Mouse (Mus musculus): ENCODE data around the gene Fcgr1. TPM values are rescaled to one million over a fixed set of nuclear protein-coding genes. Genes with fewer than 3 reads are reported as not detected.
"Not testable (repeated sequence)": the region's sequence is repeated elsewhere in the genome, so short reads cannot be mapped to it uniquely, and the experiment has no call there.

The Fcgr1 gene
- 1 to 10 TPM; 2.2 to 2.3 TPM for total RNA-seq (2021)
- long read RNA-seq, experiment 1, result 0 reads
- long read RNA-seq, experiment 2, result 0 reads

- DNase-seq (ENCODE audit: low spot score in 2 of 2), result no peak
- Histone ChIP-seq H3K4me3 (no peak within 1 kb of the TSS; the same call in 1 of the 2 replicates), H3K27ac (peak within 1 kb of the TSS; percentile 10; the same call in 1 of the 2 replicates)
- no peak for TF ChIP-seq CTCF (conservative IDR thresholded peaks at IDR 0.05)
Observed at GRCm38 (mm10) chr3:96293787-96294186, at the start of gene Fcgr1. Gene Fcgr1 (minus strand): TSS chr3:96293969.

DNA sequence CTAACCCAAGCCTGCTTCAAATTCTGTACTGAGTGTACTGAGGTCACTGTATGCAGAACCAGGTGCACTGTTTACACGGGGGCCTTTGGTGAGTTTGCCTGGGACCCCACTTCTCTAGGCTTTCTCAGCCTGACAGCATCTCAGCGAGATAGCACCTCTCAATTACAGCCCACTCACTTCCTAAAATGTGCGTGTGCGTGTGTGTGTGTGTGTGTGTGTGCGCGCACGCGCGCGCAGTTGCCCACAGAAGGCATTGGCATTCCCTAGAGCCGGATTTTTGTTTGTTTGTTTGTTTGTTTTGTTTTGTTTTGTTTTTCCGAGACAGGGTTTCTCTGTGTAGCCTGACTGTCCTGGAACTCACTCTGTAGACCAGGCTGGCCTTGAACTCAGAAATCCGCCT, 48.9 kb upstream of the Fcgr1 start:
- H3K27ac ChIP-seq; H3K4me3 ChIP-seq; DNase-seq (ENCODE audit: low spot score in 2 of 2): not testable (repeated sequence)

- not testable (repeated sequence) for H3K27ac ChIP-seq; DNase-seq (ENCODE audit: low spot score in 2 of 2); H3K4me3 ChIP-seq
Observed at GRCm38 (mm10) chr3:96342100-96342499, 48.3 kb upstream of the Fcgr1 start.

GRCm38 (mm10) chr3:96340611-96341312, 47.0 kb upstream of the Fcgr1 start:
- Histone ChIP-seq H3K27ac (no peak overlapping the region), H3K4me3 (no peak overlapping the region)
- no peak for DNase-seq (ENCODE audit: low spot score in 2 of 2)
- no peak for TF ChIP-seq CTCF (conservative IDR thresholded peaks at IDR 0.05)

- no peak for DNase-seq (ENCODE audit: low spot score in 2 of 2)
- no peak overlapping the region for H3K4me3 ChIP-seq
- TF ChIP-seq CTCF (conservative IDR thresholded peaks at IDR 0.05), result no peak
- H3K27ac ChIP-seq, result no peak overlapping the region
Observed at GRCm38 (mm10) chr3:96338849-96339480, 45.2 kb upstream of the Fcgr1 start.

- no peak overlapping the region for H3K27ac ChIP-seq
- H3K4me3 ChIP-seq, result no peak overlapping the region
- DNase-seq (ENCODE audit: low spot score in 2 of 2), result no peak
- no peak for TF ChIP-seq CTCF (conservative IDR thresholded peaks at IDR 0.05)
Observed at GRCm38 (mm10) chr3:96338043-96338442, 44.3 kb upstream of the Fcgr1 start.

GRCm38 (mm10) chr3:96337269-96337668, 43.5 kb upstream of the Fcgr1 start:
- DNase-seq (ENCODE audit: low spot score in 2 of 2), result no peak
- no peak for TF ChIP-seq CTCF (conservative IDR thresholded peaks at IDR 0.05)
- no peak overlapping the region for H3K4me3 ChIP-seq
- no peak overlapping the region for H3K27ac ChIP-seq

- Histone ChIP-seq H3K4me3 (no peak overlapping the region), H3K27ac (no peak overlapping the region)
- no peak for DNase-seq (ENCODE audit: low spot score in 2 of 2)
- no peak for TF ChIP-seq CTCF (conservative IDR thresholded peaks at IDR 0.05)
Observed at GRCm38 (mm10) chr3:96336636-96337035, 42.9 kb upstream of the Fcgr1 start.

DNA sequence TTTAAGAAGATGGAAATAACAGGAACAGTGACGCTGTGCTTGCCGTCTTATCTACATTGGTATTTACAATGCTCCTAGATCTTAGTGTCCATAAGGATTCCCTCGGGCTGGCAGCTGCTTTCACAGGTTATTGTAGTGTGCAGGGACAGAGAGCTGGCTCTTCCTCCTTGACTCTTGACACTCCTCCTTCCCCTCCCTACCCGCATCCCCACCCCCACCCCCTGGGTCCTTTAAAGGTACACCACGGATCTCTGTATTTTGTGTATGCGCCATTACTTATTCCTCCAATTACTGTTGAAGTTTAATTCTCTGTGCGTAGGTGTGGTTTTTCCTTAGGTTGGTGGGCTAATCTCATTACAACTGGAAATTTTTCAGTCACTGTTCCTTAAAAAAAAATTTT, 41.8 kb upstream of the Fcgr1 start:
- TF ChIP-seq CTCF (conservative IDR thresholded peaks at IDR 0.05), result no peak
- DNase-seq (ENCODE audit: low spot score in 2 of 2), result no peak
- no peak overlapping the region for H3K27ac ChIP-seq
- H3K4me3 ChIP-seq, result no peak overlapping the region

DNA sequence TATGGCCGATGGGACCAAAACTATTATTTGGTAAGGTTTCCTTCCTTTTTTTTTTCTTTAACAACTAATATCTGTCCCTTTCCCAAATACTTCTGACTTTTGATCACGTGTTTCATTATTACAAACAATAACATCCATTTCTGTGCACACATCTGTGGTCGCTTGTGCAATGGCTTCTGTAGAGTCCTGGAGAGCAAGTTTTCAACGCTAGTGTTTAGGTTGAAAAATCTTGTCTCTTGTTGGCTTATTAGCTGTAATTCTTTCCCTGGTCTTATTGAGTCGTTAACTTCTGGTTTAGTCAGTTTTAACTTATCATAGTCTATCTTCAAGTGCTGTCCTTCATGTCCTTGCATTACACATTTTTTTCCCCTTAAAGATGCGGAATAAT, 41.4 kb upstream of the Fcgr1 start:
- Histone ChIP-seq H3K27ac (no peak overlapping the region), H3K4me3 (no peak overlapping the region)
- no peak for DNase-seq (ENCODE audit: low spot score in 2 of 2)
- no peak for TF ChIP-seq CTCF (conservative IDR thresholded peaks at IDR 0.05)

DNA sequence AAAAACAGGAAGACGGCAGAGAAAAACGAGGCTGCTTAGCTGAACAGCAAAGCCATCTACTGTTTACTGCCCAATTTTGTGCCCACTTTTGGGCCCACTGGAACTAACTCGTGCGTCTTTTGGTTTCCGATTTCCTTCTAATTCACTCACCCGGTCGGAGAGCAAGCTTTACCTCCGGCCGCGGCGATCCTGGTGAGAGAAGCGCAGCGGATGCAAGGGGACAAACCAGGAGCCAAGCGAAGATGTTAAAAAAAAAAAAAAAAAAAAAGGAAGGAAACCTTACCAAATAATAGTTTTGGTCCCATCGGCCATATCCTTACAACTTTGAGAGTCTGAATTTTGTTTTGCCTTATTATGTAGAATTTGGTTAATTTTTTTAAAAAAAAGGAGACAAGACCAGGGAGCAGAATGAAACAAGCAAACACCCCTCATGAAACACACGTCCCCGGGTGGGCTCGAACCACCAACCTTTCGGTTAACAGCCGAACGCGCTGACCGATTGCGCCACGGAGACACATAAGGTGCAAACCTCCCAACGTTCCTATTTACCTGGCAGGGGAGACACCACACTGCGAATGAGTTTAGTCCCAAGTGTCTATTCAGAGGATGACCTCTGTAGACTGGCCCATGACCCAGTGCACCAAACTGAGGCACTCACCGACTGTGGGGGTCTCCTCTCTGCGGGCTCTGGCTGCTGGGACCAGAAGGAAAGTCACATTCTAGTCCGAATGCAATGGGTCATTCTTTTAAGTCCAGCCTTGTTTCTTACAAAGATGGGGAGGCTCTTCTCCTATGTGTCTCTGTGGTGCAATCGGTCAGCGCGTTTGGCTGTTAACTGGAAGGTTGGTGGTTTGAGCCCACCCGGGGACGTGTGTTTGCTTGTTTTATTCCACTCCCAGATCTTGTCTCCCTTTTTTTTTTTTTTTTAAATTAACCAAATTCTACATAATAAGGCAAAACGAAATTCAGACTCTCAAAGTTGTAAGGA, 40.7 kb upstream of the Fcgr1 start:
- no peak overlapping the region for H3K4me3 ChIP-seq
- no peak overlapping the region for H3K27ac ChIP-seq
- DNase-seq (ENCODE audit: low spot score in 2 of 2), result no peak
- no peak for TF ChIP-seq CTCF (conservative IDR thresholded peaks at IDR 0.05)

DNA sequence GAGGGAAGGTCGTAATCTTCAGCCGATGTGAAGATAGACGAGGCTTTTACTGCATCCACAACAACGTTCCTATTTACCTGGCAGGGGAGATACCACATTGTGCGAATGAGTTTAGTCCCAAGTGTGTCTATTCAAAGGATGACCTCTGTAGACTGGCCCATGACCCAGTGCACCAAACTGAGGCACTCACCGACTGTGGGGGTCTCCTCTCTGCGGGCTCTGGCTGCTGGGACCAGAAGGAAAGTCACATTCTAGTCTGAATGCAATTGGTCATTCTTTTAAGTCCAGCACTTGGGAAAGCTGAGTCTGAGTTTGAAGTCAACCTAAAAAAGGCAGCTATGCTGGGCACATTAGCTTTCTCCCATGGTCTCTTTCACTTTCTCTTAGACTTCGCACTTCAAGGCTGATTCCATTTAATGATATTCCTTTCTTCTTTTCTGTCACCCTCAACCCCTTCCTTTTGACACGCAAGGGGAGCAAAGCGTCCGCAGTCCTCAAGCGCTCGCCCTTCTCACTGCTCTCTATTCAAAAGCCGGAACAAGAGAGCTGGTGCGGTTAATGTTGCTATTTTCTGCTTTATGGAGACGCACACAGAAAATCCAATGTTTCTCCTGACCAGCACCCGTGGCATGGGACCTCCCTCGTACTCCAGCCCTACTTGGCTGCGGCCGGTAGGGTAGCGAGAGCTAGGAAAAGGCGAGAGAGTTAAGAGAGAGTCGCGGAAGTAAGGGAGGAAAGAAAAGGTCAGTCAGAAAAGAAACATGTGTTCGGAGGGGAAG, 39.8 kb upstream of the Fcgr1 start:
- Histone ChIP-seq H3K4me3 (no peak overlapping the region; the same call in 1 of the 2 replicates), H3K27ac (no peak overlapping the region)
- TF ChIP-seq CTCF (conservative IDR thresholded peaks at IDR 0.05), result no peak
- DNase-seq (ENCODE audit: low spot score in 2 of 2), result no peak
